Mouse (Mus musculus) gastrocnemius, postnatal 4 days (tissue): ENCODE results near the gene Ergic1. TPM values are rescaled to one million over a fixed set of nuclear protein-coding genes. Genes with fewer than 3 reads are reported as not detected.

Source experiments
- DNase-seq, 2 experiments: peaks; one replicate each; pipeline ENCODE4 v3.0.0; 2021 to 2022; ENCODE audit warnings: low spot score in 2 of 2, mixed read lengths in 2 of 2
- total RNA-seq, 2 experiments: library from RNA; stranded (reverse); gene quantifications; 2 replicates each; pipeline ENCODE4 v1.2.3; 2021

The Ergic1 gene
- total RNA-seq, 2 experiments from 2014 or later = 150 to 167 TPM

DNA sequence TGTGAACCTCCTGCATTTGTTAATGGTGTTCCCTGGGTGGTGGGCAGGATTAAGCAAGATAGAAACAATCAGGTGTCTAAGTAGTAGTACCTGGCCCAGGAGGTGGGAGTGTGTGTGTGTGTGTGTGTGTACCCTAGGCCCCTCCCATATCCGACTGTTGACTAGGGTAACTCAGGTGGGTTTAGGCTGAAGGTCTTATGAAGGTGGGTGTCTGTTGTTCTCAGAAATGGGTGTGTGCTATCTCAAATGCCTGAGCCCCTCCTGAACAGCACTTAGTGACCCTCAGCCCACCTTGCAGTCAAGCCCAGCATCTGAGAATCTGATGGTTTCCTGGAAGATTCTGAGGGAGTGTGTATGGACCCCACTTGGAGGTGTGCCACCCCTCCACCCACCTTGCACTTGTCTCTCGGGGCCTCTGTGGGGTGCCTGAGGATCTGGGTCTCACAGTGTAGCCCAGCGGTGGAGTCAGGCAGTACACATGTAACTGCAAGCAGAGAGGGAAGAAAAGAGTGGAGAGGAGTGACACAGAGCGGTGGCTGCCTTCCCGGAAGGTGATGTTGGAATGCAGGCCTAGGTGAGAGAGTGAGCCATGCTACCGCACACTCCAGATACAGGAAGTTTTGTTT is 35.7 kb downstream of the Ergic1 start:
- no peak for DNase-seq

DNA sequence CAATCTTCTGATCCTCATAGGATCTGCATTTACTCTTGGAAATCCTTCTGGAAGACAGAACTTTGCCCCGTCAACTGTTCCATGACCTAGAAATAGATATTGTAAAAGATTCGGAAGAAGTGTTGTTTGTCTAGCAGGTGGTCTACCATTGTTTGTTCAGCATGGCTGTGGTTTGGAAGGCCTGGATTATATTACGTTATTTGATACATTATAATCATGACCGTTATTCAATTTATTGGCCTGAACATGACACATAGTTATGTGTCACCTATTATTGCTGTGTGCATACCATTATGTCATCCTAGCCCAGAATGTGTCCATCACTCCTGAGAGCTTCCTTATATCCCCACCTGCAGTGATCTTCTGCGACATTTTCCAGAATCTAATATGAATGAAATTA is 37.6 kb downstream of the Ergic1 start:
- no peak for DNase-seq

- DNase-seq = no peak
These were observed 39.7 kb downstream of the Ergic1 start for GRCm38 (mm10) chr17:26600913-26601447.

DNA sequence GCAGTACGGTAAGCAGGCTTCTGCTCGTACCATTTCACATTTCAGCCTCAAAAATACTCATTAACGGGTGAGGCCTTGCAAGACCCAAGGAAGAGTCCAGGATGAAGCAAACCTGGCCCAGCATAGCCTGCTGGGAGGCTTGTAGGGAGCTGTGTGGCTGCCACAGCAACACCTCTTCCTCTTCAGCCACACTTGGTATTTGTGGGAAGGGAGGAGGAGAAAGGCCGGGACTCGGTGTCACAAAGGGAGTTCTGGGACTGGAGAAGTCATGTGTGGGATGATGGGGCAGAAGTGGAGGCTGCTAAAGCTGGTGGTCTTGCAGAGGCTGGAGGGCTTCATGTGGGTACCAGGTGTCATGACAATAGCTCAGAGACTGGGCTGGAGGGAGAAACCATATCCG is 40.2 kb downstream of the Ergic1 start:
- no peak for DNase-seq

- no peak for DNase-seq
These were observed 40.6 kb downstream of the Ergic1 start for GRCm38 (mm10) chr17:26601926-26602325.

DNA sequence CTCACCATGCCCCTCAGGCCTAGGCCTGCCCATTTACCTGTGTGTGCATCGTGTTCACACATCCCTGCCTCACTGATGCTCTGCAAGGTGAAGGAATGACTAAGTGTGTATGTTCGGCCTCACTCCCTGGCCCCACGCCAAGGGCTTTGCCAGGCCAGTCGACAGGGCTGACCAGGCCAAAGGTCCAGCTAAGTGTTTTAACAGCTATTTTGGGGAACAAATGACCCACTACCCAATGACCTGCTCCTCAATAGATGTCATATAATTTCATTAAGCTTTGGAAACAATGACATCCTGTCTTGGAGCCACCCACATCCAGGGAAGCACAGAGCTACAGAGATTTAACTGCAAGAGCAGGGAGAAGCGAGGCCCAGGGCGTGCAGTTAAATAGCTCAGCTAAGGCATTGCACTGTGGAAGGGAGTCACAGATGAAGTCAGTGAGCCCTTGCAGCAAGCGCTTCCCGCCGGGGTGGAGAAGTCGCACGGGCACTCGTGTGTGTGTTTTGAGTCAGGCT is 41.1 kb downstream of the Ergic1 start:
- DNase-seq = peak in 1 of 2 experiments; percentile 60

DNA sequence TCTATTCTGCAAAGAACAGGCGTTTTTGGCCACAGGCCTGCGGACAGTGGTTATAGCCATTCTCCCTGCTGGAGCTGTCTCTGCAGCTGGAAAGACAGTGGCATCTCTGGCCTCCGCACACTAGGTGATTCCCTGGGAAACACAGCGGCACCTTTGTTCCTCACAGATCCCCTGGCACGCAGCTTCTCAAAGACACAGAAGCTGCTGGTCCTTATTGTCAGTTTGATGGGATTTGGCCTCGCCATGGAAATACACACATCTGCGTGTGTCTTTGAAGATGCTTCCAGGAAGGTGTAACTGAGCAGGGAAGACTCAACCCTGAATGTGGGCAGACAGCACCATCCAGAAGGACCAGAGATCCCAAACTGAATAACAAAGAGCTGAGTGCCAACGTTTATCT is 42.0 kb downstream of the Ergic1 start:
- DNase-seq = no peak

DNA sequence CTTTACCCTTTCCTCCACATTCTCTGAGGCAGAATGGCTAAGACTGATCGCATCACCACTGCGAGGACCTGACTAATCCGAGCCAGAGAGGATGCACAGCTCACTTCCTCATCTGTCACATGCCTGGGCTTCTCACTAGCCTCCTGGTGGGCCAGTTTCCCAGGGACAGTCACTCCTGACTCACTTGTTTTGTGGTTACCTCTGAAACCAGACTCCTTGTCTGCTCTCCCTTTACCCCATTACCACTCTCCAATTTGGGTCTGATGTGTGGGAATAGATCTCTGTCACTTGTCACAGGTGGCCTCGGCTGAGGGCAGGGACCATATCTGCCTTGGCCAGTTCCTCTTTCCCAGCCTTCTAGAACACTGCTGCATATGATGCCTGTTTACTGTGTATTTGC is 44.3 kb downstream of the Ergic1 start:
- DNase-seq = no peak

DNA sequence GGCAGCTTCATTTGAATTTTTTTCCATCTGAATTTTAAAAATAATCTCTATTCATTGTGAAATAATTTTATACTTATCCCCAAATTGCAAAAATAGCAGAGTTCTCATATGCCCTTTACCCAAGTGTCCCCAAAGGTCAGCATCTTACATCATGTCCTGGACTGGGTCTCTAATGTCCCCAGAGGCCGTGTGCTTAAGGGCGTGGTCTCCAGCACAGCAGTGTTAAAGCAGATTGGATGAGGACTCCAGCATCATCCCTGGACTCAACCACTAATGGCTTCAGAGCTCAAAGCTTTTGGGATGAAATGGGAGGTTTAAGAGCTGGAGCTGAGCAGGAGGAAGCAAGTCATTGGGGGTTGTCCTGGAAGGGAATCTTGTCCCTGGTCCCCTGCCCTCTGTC is 45.2 kb downstream of the Ergic1 start:
- no peak for DNase-seq

GRCm38 (mm10) chr17:26608348-26608747 is 47.1 kb downstream of the Ergic1 start:
- DNase-seq = no peak

DNA sequence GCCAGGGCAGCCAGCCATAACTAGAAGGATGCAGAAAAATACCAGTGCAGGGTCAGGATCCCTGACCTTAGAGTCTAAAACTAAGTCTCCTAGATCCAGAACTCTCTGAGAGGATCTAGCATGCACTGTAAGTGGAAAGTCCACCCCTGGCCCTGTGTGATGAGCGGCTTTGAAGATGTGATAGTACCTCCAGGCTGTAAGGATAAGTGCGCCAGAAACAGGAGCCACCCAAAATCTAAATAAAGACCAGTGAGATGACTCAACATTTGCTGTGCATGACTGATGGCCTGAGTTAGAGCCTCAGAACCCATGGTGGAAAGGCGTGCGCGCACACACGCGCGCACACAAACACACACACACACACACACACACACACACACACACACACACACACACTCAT is 47.6 kb downstream of the Ergic1 start:
- DNase-seq = no peak

DNA sequence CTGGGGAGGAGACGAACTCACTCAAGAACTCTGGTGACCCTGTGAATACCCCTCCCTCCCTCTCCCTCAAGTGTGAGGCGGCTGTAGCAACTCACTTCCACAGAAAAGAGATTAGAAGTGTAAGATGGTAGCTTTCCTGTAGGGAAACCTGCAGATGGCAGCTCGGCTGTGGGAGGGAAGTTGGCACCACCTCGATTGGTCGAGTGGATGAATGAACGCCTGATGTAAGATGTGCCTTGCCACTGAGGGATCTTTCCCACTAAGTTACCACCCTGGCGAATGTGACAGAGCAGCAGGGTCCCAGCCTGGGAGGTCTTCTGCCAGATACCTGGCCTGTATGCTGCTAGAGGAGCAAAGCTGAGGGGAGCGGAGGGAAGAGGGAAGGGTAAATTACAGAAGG is 48.5 kb downstream of the Ergic1 start:
- no peak for DNase-seq

DNA sequence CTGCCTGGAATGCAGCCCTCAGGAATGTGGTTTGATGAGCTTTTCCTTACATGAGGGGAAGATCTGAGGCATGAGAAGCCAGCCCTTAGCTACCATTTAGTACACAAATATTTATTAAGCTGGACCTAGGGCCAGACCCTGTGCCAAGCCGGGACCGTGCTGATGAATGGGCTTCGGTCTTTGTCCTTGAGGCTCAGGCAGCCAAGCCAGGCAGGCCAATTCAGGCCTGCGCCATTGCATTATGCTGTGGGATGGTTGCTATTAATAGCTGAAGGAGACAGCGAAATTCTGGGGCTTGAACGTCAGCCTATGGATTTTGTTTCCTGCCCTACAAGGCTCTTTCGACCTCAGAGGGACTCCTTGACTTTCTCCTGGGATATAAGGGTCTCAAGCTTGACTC is 50.0 kb downstream of the Ergic1 start:
- DNase-seq = no peak

- DNase-seq = no peak
These were observed 50.6 kb downstream of the Ergic1 start for GRCm38 (mm10) chr17:26611918-26612317.

DNA sequence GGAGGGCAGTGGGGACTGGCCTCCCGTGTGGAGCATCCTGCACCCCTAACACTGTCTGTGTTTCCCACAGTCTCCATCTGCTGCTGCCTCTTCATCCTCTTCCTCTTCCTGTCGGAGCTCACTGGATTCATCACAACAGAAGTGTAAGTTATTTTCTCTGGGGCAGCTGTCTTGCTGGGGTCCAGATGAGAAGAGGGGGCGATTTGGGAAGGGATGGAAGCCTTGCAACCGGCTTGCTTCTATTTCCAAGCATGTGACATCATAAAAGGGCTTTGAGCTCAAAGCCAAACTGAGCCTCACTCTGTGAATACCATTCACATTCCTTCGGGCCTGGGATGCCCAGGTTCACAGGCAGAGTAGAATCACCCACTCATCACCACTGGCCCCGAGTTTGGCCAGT is 53.0 kb downstream of the Ergic1 start:
- DNase-seq = no peak

DNA sequence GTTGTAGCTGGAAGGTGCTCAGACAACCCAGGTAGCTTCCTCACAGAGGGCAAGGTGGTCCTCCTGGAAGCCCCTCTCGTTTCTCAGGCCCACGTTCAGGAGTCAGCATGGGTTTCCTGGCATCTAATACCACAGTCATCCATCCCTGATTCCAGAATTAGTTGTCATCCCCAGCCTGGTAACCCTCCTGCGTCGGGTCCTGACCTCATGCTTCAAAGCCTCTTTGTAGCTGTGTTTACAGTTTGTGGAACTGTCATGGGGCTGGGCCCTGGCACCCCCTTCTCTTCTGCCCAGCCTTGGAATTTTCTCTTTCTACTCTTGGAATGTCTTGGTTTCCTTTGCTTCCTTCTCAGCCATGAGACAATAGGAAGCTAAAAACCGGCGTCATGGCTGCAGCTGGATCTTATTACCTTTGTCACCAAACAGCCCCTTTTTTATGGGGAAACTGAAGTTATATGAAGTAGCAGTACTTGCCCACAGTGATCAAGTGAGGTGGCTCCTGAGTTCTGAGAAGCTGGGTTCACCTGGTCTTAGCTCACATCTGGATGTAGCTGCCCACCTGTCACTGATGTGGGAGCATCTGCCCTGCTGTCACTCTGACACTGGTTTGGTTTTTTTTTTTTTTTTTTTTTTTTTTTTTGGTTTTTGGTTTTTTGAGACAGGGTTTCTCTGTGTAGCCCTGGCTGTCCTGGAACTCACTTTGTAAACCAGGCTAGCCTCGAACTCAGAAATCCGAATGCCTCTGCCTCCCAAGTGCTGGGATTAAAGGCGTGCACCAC is 53.6 kb downstream of the Ergic1 start:
- no peak for DNase-seq

- DNase-seq = no peak
These were observed 55.4 kb downstream of the Ergic1 start for GRCm38 (mm10) chr17:26616696-26617095.

- DNase-seq = no peak
These were observed 57.2 kb downstream of the Ergic1 start for GRCm38 (mm10) chr17:26618498-26618897.

DNA sequence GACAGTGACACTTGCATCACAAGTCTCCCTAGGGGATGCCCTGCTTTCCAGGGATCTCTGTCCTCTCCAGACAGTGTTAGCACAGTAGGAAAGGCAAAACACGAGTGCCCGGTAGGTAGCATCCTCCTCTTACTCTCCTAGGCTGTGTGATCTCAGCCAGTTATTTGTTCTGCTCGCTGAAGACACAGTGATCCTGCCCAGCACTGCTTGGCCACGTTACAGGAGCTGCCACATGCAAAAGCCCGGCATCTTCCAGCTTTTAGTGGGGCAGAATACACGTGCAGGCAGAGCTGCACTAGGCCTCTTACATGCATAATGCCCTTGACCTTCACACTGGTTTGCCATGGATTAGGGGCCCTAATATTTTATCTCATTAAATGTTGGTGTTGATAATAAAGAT is 58.3 kb downstream of the Ergic1 start:
- DNase-seq = no peak

DNA sequence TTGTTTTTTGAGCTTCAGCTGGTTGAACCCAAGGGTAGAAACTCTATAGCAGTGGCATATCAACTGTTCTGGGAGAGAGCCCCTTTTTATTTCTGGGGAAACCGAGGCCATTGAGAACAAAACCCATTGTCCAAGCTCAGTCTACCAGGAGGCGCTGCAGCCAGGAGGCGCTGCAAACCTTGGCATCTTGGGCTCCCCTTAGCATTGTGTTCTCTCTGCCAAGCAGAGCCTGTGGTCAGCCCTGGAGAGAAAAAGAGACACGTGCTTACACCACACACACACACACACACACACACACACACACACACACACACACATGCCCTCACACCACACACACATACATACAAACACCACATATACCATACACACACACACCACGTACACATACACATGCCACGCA is 59.0 kb downstream of the Ergic1 start:
- DNase-seq = no peak

DNA sequence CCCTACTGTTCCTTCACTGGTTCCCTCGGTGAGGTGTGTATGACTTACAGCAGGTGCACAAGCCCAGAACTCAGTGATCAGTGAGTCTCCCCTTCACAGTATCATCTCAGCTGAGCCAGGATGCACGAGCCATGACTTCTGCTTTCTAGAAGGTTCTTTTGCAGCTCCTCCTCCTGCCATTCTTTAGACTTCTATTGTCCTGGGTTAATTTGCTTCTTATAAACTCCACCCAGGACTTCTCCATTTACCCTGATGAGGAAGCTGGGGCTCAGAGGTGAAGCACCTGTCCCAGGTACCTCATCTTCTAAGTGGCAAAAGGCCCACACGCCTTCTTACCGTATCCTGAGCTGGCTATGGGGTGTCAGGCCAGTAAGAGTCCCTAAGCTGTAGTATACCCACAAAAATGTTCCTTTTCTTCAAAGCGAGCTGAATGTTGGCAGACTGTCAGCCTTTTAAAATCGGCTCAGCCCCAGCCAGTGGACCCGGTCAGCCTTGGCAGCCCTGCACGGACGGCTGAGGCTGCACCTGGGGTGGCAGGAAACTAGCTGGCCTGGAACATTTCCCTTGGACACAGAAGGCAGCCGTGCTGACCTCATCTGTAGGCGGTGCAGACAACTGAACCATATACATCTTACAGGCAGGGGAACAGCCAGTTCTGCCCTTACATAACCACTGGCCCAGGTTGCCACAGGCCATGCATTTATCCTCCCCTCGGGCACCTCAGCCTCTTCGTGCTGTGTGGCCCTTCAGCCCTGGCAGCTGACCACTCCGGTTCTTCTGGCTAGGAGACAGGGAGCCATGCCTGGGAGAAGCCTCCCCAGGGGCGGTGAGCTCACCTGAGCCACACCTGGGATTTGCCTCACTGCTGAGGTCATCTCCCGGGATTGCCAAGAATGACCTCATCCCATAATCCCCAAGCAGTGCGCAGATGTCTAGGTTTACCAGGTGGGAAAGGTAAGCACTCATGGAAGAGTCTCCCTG is 59.8 kb downstream of the Ergic1 start:
- DNase-seq = peak in 1 of 2 experiments; percentile 58
